Mouse (Mus musculus) cerebellum, postnatal 4 days (tissue): ENCODE measurements around the gene Kit.

Experiments used
- DNase-seq, 2 experiments: peaks; one replicate each; pipeline ENCODE4 v3.0.0; 2022; ENCODE audit warnings: low spot score in 2 of 2, mixed read lengths in 1 of 2

Gene Kit

DNA sequence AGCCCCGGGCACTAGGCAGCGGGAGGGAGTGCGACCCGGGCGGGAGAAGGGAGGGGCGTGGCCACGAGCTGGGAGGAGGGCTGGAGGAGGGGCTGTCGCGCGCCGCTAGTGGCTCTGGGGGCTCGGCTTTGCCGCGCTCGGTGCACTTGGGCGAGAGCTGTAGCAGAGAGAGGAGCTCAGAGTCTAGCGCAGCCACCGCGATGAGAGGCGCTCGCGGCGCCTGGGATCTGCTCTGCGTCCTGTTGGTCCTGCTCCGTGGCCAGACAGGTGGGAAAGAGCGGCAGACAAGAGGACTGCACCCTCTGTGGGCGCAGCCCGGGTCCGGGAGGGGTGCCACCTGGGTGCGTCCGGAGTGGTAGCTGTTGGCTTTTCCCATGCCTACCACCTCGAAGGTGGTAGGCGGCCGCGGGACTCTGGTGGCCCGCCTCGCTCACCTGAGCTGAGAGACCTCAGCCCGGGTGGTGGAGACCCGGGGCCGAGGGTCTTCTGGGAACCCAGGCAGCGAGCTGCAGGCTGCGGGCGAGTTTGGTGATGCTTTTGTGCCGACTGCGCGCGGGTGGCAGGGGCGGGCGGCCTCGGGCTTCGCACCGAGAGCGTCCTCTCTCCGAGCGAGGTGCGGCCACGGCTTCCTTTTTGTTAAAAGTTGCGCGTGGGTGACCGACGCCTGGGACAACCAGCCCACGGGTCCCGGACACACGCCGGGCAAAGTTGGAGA, at the start of gene Kit:
Gene Kit, plus strand, starts transcription at position 65 of the 715 bp plus-strand sequence.
- peak; percentile 71 to 80 for DNase-seq

DNA sequence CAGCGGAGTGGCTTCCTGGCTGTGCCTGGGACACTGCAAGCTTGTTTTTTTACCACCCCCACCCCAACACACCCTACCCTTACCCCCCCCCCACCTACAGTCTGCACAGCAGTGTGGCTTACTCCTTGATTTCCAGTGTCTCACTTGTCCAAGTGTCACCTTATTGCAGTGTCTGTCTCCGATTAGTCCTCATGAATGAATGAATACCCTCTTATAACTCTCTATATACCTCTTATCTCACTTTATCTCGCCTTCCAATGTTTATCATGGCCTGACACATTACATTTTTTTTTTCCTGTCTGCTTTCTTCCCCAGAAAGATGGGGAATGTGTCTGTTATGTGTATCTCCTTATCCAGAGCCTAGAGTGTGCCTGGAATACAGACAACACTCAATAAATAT, 38.6 kb upstream of the Kit start:
- DNase-seq, result no peak

DNA sequence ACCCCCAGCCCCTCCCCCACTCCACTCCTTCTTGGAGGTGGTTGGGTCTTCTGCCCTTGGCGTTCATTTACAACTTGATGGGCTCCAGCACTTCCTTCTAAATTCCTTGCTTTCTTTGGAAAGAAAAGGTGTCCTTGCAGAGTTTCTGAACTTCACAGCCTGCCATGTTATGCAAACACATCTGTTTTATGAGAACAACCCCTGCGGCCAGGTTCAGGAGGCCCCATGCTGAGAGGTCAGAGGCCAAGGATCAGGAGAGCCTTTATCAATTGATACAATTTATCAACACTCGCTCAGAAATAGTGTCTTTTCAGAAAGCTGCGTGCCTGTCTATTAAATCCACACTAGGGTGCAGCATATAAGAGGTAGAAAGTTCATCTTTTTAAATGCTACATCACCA, 37.0 kb upstream of the Kit start:
- no peak for DNase-seq

DNA sequence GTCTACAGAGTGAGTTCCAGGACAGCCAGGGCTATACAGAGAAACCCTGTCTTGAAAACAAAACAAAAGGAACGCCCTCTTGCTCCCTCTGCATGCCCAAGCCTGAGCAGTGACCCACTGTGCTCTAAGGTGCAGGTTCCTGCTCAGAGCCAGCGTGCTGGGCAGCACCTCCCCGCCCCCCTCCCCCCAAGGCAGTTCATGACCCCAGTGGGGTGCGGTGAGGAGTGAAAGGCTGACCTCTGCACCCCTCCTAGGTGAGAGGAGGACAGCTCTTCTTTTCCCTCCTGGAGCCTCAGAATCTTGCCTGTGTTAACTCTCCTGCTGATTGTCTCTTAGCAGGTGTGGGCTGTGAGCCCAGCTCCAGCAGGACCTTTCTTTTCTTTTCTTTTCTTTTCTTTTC, 36.3 kb upstream of the Kit start:
- no peak for DNase-seq

DNA sequence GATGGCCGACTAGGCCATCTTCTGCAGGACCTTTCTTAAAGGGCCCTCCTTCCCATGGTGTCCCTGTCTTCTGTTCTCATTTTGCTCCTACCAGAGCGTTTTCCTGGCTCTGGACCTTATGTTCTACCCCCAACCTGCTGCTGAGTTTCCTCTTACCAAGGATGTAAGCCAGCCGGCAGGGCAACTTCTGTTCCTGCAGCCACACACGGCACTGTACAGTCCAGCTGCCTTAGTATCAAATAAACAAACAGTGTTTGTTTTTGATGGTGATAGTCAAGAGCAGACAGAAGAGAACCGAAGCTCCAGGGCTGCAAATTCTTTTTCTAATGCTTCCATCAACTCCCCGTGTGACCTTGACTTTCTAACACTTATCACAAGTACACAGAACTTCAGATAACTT, 35.6 kb upstream of the Kit start:
- no peak for DNase-seq

DNA sequence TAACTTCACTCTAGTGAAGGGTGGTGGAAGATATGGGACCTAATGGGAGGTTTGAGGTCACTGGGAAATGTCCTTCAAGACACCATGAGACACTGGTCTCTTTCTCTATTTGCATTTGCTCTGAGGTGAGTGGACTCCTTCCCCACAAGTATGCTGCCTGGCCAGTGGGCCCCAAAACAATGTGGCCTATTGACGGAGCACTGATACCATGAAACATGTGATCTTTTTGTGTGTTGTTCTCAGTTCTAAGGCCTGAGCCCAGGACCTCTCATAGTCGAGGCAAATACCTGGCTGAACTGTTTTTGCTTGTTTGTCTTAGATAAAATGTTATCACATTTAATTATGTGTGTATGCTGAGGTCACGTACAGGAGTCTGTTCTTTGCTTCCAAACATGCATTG, 31.0 kb upstream of the Kit start:
- DNase-seq, result no peak

DNA sequence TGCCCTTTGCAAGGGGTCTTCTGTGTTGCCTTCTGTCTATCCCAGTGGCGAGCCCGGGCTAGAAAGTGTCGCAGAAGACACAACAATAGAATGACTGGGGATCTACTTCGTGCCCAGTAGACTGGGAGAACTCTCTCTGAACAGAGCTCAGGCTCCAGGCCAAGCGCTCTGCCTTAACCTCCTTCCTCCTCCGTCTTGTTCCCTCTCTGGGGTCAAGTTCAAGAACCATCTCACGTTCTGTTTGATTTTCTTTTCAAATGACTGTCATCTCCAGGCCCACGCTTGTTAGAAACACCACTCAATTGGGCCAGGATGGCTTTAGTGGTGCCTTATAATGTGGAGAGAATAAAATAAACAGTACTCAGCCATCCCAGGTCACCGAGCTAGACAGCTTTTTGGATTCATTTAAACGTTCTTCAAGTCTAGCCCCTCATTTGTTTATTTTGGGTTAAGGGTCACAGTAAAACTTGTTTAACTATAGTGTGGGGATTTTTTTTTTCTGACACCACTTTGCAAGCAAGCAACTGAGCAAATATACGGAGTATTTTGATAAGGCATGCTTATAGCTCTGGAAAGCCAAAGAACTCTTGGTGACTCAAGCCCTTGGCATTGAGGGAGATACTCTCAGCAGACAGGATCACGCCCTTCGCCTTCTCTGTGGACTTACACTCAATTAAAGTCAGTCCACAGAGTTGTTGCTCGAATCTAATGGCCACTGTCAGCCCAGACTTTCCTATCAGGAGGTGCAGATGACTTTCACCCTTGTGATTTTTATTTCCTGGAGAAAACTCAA, 30.0 kb upstream of the Kit start:
- DNase-seq, result no peak

DNA sequence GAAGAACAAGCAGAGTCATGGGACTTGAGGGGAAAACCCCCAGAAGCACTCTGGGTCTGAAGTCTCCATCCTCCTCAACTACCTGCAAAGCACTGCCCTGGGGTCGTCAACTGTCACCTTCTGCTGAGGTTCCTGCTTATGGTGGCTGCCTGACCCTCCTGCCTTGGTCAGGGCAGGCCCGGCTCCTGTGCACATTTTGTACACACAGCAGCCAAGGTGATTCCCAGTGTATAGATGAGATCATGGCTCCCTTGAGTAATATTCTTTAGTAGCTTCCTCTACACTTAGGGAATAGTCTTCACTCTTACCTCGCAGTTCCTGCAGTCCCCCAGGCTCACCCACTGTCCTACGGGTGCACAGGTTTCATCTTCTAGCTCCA, 29.5 kb upstream of the Kit start:
- no peak for DNase-seq

DNA sequence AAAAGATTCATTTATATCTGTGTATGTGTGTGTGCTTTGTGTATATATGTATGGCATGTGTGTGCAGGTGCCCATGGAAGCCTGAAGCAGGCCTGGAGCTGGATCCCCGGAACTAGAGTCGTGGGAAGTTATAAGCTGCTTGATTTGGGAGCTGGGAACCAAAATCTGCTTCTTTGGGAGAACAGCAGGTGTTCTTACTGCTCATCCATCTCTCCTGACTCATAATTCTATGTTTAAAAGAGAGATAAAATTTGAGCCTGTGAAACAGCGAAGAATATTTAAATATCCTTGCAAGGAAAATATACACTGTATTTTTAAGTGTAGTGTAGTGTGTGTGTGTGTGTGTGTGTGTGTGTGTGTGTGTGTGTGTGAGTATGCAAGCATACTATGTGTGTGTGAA, 21.7 kb upstream of the Kit start:
- DNase-seq, result no peak

DNA sequence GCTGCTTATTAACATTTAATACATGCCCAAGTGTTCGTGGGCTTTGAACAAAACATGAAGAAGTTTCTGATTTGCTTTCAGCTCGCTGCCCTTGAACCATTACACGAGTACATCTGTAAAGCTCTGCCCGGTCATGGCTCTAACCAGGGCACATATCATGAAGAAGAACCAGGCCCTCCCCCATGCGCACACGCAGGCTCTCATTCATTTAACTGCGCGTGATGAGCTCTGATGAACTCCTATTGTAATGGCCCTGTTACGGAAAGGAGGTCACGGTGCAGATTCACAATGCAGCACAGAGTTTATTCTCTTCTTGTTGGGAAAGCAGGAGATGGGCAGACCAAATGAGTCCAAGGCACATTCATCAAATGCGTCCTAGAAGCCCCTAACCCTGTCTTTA, 17.1 kb upstream of the Kit start:
- DNase-seq, result no peak

DNA sequence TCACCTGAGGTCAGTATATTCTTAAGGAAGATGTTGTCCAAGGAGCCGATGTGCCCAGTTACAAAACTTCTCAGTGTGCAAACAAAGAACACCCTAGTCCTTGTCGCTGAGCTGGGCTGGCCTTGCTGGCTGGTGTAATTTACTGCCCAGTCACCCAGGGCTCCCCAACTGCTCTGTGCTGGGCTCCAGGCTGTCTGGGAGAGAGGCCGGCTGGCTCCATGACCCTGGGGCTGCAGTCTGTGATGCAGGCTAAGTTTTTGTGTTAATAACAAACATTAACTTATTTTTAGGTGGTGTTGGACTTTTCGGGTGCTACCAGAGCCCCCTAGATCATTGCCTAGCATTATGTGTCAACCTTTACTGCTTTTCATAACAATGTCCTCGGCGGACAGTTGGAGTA, 15.4 kb upstream of the Kit start:
- no peak for DNase-seq

DNA sequence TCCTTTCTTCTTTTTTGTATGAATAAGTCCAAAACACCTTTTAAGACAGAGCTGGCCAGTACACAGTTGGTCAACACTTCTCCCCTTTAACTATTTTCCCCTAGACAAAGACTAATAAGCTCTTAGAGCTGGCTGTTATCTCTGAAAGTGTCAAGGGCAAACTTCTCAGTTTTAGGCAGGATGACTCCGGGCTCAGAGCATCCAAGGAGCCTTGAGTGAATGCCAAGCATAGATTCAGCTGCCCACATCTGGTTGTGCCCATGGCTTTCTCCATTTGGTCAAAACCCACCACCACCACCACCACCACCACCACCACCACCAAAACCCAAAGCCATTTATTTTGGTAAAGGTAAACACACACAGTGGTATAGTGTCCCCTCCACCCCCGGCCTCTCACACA, 13.5 kb upstream of the Kit start:
- DNase-seq, result no peak

DNA sequence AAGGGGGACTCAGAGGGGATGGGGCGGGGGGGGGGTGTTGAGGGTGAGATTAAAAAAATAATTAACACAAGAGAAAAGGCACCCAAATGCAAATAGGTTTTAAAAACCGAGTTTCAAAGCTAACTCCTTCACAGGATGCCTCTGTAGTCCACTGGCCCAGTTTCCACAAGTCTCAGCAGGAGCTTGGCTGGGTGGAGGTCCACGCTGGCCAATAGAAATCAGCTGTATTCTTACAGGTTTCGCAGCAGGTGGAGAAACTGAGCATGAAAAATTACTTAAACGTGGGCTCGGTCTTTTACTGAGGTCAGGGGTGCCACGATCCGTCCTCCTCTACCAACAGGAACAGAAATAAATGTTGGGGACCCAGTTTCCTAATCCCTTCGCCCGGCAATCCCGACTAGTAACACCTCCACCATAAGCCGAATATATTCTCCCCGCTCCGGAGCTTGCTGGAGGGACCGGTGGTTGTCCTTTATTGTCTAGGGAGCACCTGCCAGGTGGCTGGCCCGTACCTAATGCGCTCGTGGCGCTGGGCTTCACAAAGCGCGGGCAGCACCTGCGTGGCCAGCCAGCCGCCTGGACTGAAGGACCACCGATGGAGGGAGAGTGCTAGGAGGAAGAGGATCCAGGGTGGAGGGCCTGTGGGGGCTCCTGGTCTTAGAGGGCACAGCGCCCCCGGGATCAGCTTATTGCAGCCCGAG, 415 bp upstream of the Kit start:
- DNase-seq, result no peak

DNA sequence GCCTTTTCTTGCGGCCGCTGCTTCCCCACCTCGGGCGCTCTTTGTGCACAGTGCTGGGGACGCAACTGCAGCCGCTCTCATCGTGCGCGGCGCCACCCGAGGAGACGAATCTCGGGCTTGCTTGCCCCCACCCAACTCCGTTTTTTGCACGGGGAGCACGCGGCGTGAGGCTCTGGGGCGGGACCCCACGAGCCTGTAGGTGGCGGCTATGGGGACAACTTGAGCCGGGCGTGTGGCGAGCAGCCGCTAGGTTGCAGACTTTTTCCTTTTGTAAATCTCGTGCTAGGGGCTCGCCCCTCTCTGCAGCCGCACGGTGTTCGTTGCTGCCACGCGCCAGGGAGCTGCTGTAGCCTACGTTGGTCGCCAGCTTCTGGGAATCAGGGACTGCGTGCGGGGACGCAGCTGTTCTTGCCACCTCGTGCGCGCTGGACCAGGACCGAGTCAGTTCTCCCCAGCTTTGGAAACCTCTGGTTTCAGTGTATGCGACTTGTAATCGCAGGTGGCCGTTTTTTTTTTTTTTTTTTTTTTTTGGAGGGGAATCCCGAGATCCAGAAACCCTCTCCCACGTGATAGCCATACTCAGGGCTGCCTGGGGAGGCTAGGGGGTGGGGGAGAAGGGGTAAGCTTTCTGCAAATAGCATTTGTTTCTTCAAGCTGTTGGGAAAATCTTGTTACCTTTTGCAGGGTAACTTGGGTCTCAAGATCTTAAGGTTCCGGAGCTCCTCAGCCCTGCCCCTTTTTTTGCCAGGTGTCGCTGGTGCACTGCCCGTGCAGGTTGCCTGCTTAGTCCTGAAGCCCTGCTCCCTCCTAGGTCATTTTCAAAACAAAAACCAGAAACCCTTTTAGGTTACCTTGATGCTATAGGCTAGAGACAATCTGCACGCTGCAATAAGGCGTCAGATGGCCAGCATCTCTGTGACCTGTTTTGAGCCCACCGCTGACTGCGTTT, 1.1 kb downstream of the Kit start:
- DNase-seq, result peak; percentile 51 to 64

DNA sequence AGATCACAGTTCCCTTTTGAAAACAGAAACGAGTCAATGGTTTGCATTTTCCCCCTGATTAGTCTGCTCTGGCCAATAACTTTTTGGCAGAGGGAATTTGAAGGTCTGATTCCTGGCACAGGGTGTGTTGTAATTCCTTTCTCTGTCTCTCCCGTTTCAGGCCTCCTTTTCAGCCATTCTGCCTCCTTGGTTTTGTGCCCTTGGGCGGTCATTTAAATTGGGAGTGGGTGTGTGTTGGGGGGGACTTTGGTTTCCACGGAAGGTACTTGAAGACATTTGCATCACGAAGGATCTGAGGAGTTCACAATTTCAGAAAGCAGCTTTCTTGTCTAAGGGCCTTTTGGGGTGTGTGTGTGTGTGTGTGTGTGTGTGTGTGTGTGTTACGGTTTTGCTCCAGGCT, 2.0 kb downstream of the Kit start:
- no peak for DNase-seq

DNA sequence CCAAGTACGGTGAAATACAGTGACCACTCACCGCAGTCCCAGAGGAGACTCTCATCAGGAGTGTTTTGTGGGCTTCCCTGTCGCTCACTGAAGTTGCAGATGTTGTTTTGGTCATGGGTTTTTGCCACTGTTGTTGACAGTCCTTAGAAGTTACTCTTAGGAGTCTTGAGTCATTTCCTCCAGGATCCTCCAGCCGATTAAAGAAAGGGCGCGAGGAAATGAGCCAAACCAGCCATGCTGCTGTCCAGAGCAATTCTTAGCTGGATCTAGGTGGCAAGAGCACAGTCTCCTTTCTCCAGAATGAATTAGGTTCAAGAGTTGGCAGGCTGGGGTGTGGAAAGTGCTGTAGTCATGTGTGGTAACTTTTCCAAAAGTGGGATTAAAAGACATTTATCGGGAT, 3.4 kb downstream of the Kit start:
- DNase-seq, result no peak

DNA sequence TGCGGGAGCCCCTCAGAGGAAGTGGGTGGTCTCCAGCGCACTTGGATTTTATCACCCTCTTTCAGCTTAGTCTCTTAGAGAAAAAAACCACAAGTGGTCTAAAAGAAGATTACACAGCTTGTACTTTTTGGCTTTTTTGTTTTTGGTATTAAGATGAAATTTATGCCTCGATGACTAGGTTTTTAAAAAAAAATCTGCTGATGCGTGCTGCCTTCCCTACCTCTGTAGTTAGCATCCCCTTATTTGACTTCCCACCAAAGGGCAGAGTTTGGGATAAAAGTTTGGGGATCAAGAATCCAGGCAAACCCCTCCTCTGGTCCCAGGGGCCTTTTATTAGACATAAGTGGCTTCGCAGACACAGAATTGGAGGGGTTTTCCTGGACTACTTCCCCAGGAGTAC, 4.5 kb downstream of the Kit start:
- DNase-seq, result no peak

DNA sequence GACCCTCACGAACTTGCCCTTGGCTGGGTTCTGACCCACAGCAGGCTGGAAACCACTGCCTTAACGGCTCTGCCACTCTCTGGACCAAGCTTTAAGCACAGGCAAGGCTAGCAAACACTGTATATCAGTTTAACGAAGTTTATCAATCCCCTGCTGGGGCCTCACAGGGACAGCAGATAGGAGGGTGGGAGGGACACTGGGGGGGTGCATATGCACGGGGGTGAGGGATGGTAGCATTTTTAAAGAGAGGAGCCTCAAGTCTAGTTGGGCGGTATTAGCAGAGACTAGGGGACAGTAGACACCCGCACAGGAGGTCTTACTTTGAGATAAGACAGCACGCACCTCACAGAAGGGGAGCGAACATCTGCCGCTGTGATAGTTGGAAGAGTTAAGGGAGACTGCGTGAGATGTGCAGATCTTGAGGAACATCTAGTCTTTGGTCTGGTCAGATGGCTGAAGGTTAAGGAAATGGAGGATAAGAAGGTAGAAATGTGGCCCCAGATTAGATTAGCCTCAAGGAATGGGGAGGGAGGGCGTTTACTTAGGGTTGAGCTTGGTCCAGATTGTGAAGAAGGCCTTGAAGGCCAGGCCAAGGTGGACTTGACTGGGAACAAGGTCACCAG, 5.0 kb downstream of the Kit start:
- DNase-seq, result no peak

DNA sequence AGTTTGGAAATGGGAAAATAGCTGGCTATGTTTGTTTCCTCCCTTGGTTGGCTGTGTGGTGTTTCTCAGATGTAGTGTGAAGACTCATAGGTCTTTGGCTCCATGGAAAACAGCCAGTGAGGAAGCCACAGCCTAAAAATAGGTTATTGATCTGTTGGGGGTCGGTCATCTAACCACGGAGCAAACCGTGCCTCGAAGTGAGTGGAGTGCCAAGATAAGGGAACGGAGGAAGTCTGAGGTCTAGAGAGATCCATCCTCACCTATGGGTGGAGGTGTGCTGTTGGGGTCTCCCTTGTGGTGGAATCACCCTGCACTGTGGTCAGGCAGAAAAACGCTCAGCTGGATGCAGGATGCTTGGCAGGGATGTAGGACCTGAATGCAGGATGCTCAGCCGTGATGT, 7.2 kb downstream of the Kit start:
- DNase-seq, result no peak

DNA sequence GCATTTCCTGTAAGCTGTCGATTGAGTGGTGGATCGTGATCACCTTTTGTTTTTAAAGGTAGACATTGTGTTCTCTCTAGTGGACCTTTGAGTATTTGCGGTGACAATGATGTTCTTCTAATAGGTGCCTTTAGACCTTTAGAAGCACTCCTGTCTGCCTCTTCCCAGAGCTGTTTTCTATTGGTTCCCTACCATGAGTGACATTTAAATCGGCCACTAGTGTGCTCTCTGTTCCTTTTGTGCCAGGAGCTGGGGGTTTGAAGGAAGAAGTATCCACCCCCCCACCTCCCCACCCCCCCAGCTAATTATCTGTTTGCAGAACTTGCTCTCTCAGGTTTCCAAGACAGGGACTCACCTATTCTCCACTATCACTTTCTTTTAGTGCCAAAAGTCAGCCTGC, 13.1 kb downstream of the Kit start:
- DNase-seq, result no peak
